Mouse (Mus musculus) brain, embryonic 18.5 days (tissue): Measurements from ENCODE around the gene Papss1.
A peak's percentile ranks its signal among the peaks of the same experiment; 100 is the strongest.
"Not testable (repeated sequence)": the region's sequence is repeated elsewhere in the genome, so short reads cannot be mapped to it uniquely, and the experiment has no call there.

ENCODE experiments used
- DNase-seq: peaks from one replicate; pipeline ENCODE4 v3.0.0-alpha.2; 2012; ENCODE audit warnings: low read depth, low spot score

Gene Papss1

GRCm38 (mm10) chr3:131564430-131565256 lies at the start of gene Papss1:
Papss1 (plus strand) TSS chr3:131564768.
- peak; percentile 100 for DNase-seq

- no peak for DNase-seq
Measured at GRCm38 (mm10) chr3:131516332-131516999, 48.1 kb upstream of the Papss1 start.

- no peak for DNase-seq
Measured at GRCm38 (mm10) chr3:131517756-131518155, 46.8 kb upstream of the Papss1 start.

GRCm38 (mm10) chr3:131521206-131521605 lies 43.4 kb upstream of the Papss1 start:
- DNase-seq = no peak

GRCm38 (mm10) chr3:131522243-131522642 lies 42.3 kb upstream of the Papss1 start:
- DNase-seq = no peak

- DNase-seq = no peak
Measured at GRCm38 (mm10) chr3:131523749-131524148, 40.8 kb upstream of the Papss1 start.

- DNase-seq = no peak
Measured at GRCm38 (mm10) chr3:131524210-131524609, 40.4 kb upstream of the Papss1 start.

- DNase-seq = no peak
Measured at GRCm38 (mm10) chr3:131524779-131525178, 39.8 kb upstream of the Papss1 start.

GRCm38 (mm10) chr3:131525229-131525628 lies 39.3 kb upstream of the Papss1 start:
- no peak for DNase-seq

GRCm38 (mm10) chr3:131541244-131541942 lies 23.2 kb upstream of the Papss1 start:
- DNase-seq = no peak

- not testable (repeated sequence) for DNase-seq
Measured at GRCm38 (mm10) chr3:131547562-131547961, 17.0 kb upstream of the Papss1 start.

GRCm38 (mm10) chr3:131550046-131550445 lies 14.5 kb upstream of the Papss1 start:
- no peak for DNase-seq

GRCm38 (mm10) chr3:131552349-131553254 lies 12.0 kb upstream of the Papss1 start:
- DNase-seq = peak; percentile 22

- no peak for DNase-seq
Measured at GRCm38 (mm10) chr3:131555771-131556170, 8.8 kb upstream of the Papss1 start.

GRCm38 (mm10) chr3:131561591-131561990 lies 3.0 kb upstream of the Papss1 start:
- no peak for DNase-seq

- peak; percentile 8 for DNase-seq
Measured at GRCm38 (mm10) chr3:131565257-131565610, 666 bp downstream of the Papss1 start.

- DNase-seq = no peak
Measured at GRCm38 (mm10) chr3:131566281-131566680, 1.7 kb downstream of the Papss1 start.

- no peak for DNase-seq
Measured at GRCm38 (mm10) chr3:131570506-131570905, 5.9 kb downstream of the Papss1 start.

- DNase-seq = no peak
Measured at GRCm38 (mm10) chr3:131573555-131573954, 9.0 kb downstream of the Papss1 start.

- DNase-seq = no peak
Measured at GRCm38 (mm10) chr3:131578434-131579104, 14.0 kb downstream of the Papss1 start.

GRCm38 (mm10) chr3:131580040-131580439 lies 15.5 kb downstream of the Papss1 start:
- no peak for DNase-seq
